18 mouse cellular contexts compared by ENCODE assay signal in genomic region chr6:134026264-134026663, GRCm38 (mm10).
"Had no signal": no experiment of that assay in that cellular context is flagged by ENCODE, and none has a peak within 500 bp of the region (broad histone marks: within the 10 kb centered on the region; RNA-seq: fewer than 3 reads in every experiment).

No protein-coding gene starts in this region.

- ATAC-seq: midbrain, embryonic 16.5 days had no signal

- H3K4me2 ChIP-seq: lung, embryonic 14.5 days; midbrain, embryonic 12.5 days; neural tube, embryonic 13.5 days; neural tube, embryonic 15.5 days; stomach, embryonic 15.5 days had no signal

- H3K36me3 ChIP-seq: midbrain, embryonic 10.5 days; midbrain, embryonic 12.5 days; neural tube, embryonic 13.5 days; neural tube, embryonic 15.5 days; stomach, embryonic 15.5 days had no signal

- DNase-seq: lung, adult 18-20 months; lung, postnatal 10 days; lung, postnatal 4 days; midbrain, embryonic 14.5 days; retina, postnatal 1 day; right cerebral cortex, adult 18-20 months; thymus, adult 2 months; thymus, postnatal 25 days; thymus, postnatal 4 days had no signal

- H3K27ac ChIP-seq: midbrain, embryonic 10.5 days; midbrain, embryonic 12.5 days; neural tube, embryonic 13.5 days; neural tube, embryonic 15.5 days; stomach, embryonic 15.5 days; stomach, postnatal 0 days had no signal

- H3K9ac ChIP-seq: lung, embryonic 14.5 days; midbrain, embryonic 12.5 days; neural tube, embryonic 13.5 days; neural tube, embryonic 15.5 days; stomach, embryonic 15.5 days had no signal

- H3K27me3 ChIP-seq: midbrain, embryonic 12.5 days; neural tube, embryonic 13.5 days; neural tube, embryonic 15.5 days; stomach, embryonic 15.5 days had no signal

- H3K9me3 ChIP-seq: midbrain, embryonic 12.5 days; neural tube, embryonic 13.5 days; neural tube, embryonic 15.5 days; stomach, embryonic 15.5 days had no signal

- H3K4me3 ChIP-seq: midbrain, embryonic 10.5 days; midbrain, embryonic 12.5 days; myocyte; neural tube, embryonic 13.5 days; neural tube, embryonic 15.5 days; stomach, embryonic 15.5 days had no signal

- H3K4me1 ChIP-seq: midbrain, embryonic 10.5 days; midbrain, embryonic 12.5 days; neural tube, embryonic 13.5 days; neural tube, embryonic 15.5 days; stomach, embryonic 15.5 days had no signal
